In the genomic region with DNA sequence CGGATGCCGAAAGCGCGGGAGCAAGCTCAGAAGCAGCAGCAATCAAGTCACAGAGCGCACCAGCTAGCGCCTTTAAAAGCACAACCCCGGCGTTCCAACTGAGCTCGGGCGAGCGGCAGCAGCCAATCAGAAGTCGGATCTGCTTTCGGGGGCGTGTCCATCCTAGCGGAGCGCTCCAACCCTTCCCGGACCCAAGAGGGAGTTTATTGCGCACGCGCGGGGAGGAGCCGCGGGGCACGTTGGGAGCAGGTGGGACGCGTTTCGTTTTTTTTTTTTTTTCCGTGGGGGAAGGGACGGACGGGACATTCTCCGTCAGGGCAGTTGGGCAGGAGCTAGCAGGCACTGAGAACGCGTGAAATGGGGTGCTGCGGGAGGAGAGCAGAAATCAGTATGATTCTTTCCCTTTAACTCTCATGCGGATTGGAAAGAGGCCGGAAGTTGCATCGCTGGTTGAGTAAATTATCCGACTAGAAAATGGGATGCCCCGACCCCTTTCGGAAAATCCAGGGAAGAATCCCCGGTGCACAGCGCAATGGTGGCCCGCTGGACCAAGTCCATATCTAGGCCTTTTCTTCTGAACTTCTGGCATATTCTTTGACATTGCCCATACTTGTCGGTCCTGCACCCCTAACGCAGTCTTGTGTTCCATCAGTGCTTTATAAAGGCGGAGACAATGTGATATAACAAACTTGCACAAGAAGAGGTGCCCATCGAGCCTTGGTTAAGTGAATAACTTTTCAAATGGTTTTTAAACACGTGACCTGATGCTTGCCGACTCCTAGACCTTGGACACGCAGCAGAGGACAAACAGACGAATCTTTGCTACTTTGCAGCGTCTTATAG, we compare ENCODE assay signal across 8 mouse cellular contexts. TPM values are rescaled to one million over a fixed set of nuclear protein-coding genes. Genes with fewer than 3 reads are reported as not detected.
A peak's percentile ranks its signal among the peaks of the same experiment; 100 is the strongest.
DNase-seq lines count a peak whose midpoint lies in the region; ATAC-seq lines count a peak whose summit lies in the region.

A gene (minus strand): TSS at position 110 of the 843 bp plus-strand sequence.
A gene (plus strand): TSS at position 219 of the 843 bp plus-strand sequence.

- peak within 1 kb of the TSS; percentile 79 for H3K4me2 ChIP-seq in hindbrain, embryonic 16.5 days (ENCODE audit: low read length)

- H3K9ac ChIP-seq in hindbrain, embryonic 16.5 days (ENCODE audit: low read depth, low read length): peak within 1 kb of the TSS; percentile 80

- no peaks in the 10 kb centered on the region for H3K27me3 ChIP-seq in hindbrain, embryonic 16.5 days (replicated peaks; ENCODE audit: control insufficient read depth, insufficient read depth, low read length)

- ATAC-seq in hindbrain, embryonic 16.5 days: peak; percentile 94

- peaks cover 2% of the 10 kb centered on the region; the same call in 1 of the 2 replicates for H3K36me3 ChIP-seq in hindbrain, embryonic 16.5 days (ENCODE audit: control insufficient read depth, insufficient read depth, low read length)
- peaks cover 12% of the 10 kb centered on the region for H3K36me3 ChIP-seq in macrophage (ENCODE audit: inconsistent target)

- H3K79me2 ChIP-seq in macrophage (ENCODE audit: inconsistent target): peaks cover 37% of the 10 kb centered on the region

- 1% methylated on average over 52 of the region's 52 CpGs for WGBS in hindbrain, embryonic 16.5 days
- under 1% methylated on average over 51 of the region's 52 CpGs for WGBS in macrophage (ENCODE audit: missing documents)

- DNase-seq in R1 (ENCODE audit: low read depth, low spot score): peak; percentile 98
- peak; percentile 96 to 99 for DNase-seq in cerebellum, postnatal 25 days
- peak; percentile 97 for DNase-seq in frontal cortex, postnatal 36 days (ENCODE audit: low spot score in 2 of 2)
- DNase-seq in left cerebral cortex, adult 18-20 months (ENCODE audit: low spot score in 2 of 2): peak; percentile 97 to 98
- DNase-seq in right cerebral cortex, adult 18-20 months: peak; percentile 99
- peak; percentile 93 for DNase-seq in urinary bladder, postnatal 10 days (ENCODE audit: low spot score)

- H3K9me3 ChIP-seq in hindbrain, embryonic 16.5 days (ENCODE audit: control insufficient read depth, low read length): no peaks in the 10 kb centered on the region

- peaks cover 19% of the 10 kb centered on the region for H3K4me1 ChIP-seq in hindbrain, embryonic 16.5 days (ENCODE audit: control insufficient read depth, insufficient read depth, low read depth, low read length)

- H3K4me3 ChIP-seq in hindbrain, embryonic 16.5 days (ENCODE audit: low read length): peak within 1 kb of the TSS; percentile 74
- peak within 1 kb of the TSS; percentile 96 for H3K4me3 ChIP-seq in macrophage (ENCODE audit: inconsistent target)

- peak within 1 kb of the TSS; percentile 92 for H3K27ac ChIP-seq in hindbrain, embryonic 16.5 days (ENCODE audit: low read depth, low read length)
- peak within 1 kb of the TSS; percentile 94 for H3K27ac ChIP-seq in macrophage

RNA-seq across cellular contexts. Expression of the first gene that starts in this region (rescaled TPM):
- 1,503 and 1,756 TPM in 2 replicates for polyA plus RNA-seq in hindbrain, embryonic 16.5 days (2015; fragmentation: Nextera tagmentation; extraction: Ambion mirVana)
- 100 to 1,000 TPM; 254 to 257 TPM for total RNA-seq in left cerebral cortex, adult 18-20 months (2021)
- 100 to 1,000 TPM in 1 of 26 experiments, 10 to 100 TPM in 25; 11.7 to 112 (median 32.5) TPM for total RNA-seq in macrophage (2018; cell fraction: chromatin; rRNA removed)
- total RNA-seq in macrophage (2018; cell fraction: cytosol; rRNA removed): 100 to 1,000 TPM; 145 to 270 (median 194) TPM
- 10 to 100 TPM; 25.6 to 85.6 (median 42.4) TPM for total RNA-seq in macrophage (2018; cell fraction: nucleus; rRNA removed)
- 235 to 420 TPM (median 317 TPM) in 3 replicates for polyA plus RNA-seq in macrophage (2018)

RNA-seq across cellular contexts. Expression of the second gene that starts in this region (rescaled TPM):
- 9.3 and 13.3 TPM in 2 replicates for polyA plus RNA-seq in hindbrain, embryonic 16.5 days (2015; fragmentation: Nextera tagmentation; extraction: Ambion mirVana)
- 1 to 10 TPM; 5.3 to 5.6 TPM for total RNA-seq in left cerebral cortex, adult 18-20 months (2021)
- 10 to 100 TPM in 8 of 26 experiments, 1 to 10 TPM in 18; 1.7 to 29.2 (median 5.4) TPM for total RNA-seq in macrophage (2018; cell fraction: chromatin; rRNA removed)
- total RNA-seq in macrophage (2018; cell fraction: cytosol; rRNA removed): 1 to 10 TPM; 1.4 to 9.4 (median 2.9) TPM
- 10 to 100 TPM in 5 of 26 experiments, 1 to 10 TPM in 18, under 1 TPM in 2, not detected in 1; 0.61 to 17.3 (median 4.3) TPM for total RNA-seq in macrophage (2018; cell fraction: nucleus; rRNA removed)
- 1.4 to 5.1 TPM (median 3.6 TPM) in 3 replicates for polyA plus RNA-seq in macrophage (2018)

Comparison
In these comparisons a context has a peak if more than half of its experiments do, and no peak if none do; other contexts are left out.
1. Peak in every context shown above with its lines: DNase-seq, ATAC-seq, H3K4me3 ChIP-seq and H3K27ac ChIP-seq.